Mouse (Mus musculus): ENCODE measurements around the gene Cpxm2.

Gene Cpxm2

DNA sequence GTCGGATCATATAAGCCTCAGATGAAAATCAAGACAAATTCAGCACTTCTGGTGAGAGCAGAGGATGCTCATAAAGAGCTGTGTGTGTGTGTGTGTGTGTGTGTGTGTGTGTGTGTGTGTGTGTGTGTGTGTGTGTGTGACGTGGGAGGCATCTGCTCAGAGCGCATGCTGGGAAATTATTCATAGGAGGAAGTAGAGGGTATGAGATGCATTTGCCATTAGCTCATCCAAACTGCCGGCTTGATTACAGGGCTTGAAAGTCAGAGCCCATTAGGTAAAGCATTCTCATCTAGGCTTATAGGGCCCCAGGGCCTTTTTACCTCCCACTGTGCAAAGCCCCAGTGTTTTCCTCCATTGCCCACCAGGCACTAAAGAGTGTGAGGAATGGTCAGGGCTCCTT, 107.9 kb downstream of the Cpxm2 start:
- peaks cover 2% of the 10 kb centered on the region; the same call in 1 of the 2 replicates for H3K9me3 ChIP-seq (ENCODE audit: low read length)
- H3K4me3 ChIP-seq (replicated peaks; ENCODE audit: low read length), result no peak overlapping the region
- no peaks in the 10 kb centered on the region for H3K36me3 ChIP-seq (ENCODE audit: insufficient read depth, low read length)
- TF ChIP-seq CTCF (conservative IDR thresholded peaks at IDR 0.05; ENCODE audit: low read length), result no peak
- TF ChIP-seq NANOG (IDR thresholded peaks at IDR 0.05; ENCODE audit: borderline replicate concordance, low read length), result no peak
- TF ChIP-seq POU5F1 (IDR thresholded peaks at IDR 0.05; ENCODE audit: borderline replicate concordance, low read length), result no peak
- H3K4me1 ChIP-seq (replicated peaks; ENCODE audit: low read depth, low read length), result no peaks in the 10 kb centered on the region
- H3K27me3 ChIP-seq (ENCODE audit: insufficient read depth, low read length), result no peaks in the 10 kb centered on the region; the same call in 1 of the 2 replicates

GRCm38 (mm10) chr7:132031940-132032531, 122.5 kb downstream of the Cpxm2 start:
- Histone ChIP-seq H3K4me1 (replicated peaks; ENCODE audit: low read depth, low read length) (peaks cover 3% of the 10 kb centered on the region; the same call in 1 of the 2 replicates), H3K9me3 (ENCODE audit: low read length) (peaks cover 9% of the 10 kb centered on the region; the same call in 1 of the 2 replicates), H3K27me3 (ENCODE audit: insufficient read depth, low read length) (peaks cover 28% of the 10 kb centered on the region), H3K4me3 (replicated peaks; ENCODE audit: low read length) (no peak overlapping the region), H3K36me3 (ENCODE audit: insufficient read depth, low read length) (no peaks in the 10 kb centered on the region)
- TF ChIP-seq NANOG (IDR thresholded peaks at IDR 0.05; ENCODE audit: borderline replicate concordance, low read length) (no peak), POU5F1 (IDR thresholded peaks at IDR 0.05; ENCODE audit: borderline replicate concordance, low read length) (no peak), CTCF (conservative IDR thresholded peaks at IDR 0.05; ENCODE audit: low read length) (no peak)

- no peak for TF ChIP-seq POU5F1 (IDR thresholded peaks at IDR 0.05; ENCODE audit: borderline replicate concordance, low read length)
- TF ChIP-seq CTCF (conservative IDR thresholded peaks at IDR 0.05; ENCODE audit: low read length), result no peak
- TF ChIP-seq NANOG (IDR thresholded peaks at IDR 0.05; ENCODE audit: borderline replicate concordance, low read length), result no peak
- Histone ChIP-seq H3K4me3 (replicated peaks; ENCODE audit: low read length) (no peak overlapping the region), H3K4me1 (replicated peaks; ENCODE audit: low read depth, low read length) (peaks cover 8% of the 10 kb centered on the region; the same call in 1 of the 2 replicates), H3K27me3 (ENCODE audit: insufficient read depth, low read length) (peaks cover 47% of the 10 kb centered on the region), H3K36me3 (ENCODE audit: insufficient read depth, low read length) (no peaks in the 10 kb centered on the region), H3K9me3 (ENCODE audit: low read length) (peaks cover 24% of the 10 kb centered on the region)
These were observed 127.9 kb downstream of the Cpxm2 start for GRCm38 (mm10) chr7:132026671-132027070.

DNA sequence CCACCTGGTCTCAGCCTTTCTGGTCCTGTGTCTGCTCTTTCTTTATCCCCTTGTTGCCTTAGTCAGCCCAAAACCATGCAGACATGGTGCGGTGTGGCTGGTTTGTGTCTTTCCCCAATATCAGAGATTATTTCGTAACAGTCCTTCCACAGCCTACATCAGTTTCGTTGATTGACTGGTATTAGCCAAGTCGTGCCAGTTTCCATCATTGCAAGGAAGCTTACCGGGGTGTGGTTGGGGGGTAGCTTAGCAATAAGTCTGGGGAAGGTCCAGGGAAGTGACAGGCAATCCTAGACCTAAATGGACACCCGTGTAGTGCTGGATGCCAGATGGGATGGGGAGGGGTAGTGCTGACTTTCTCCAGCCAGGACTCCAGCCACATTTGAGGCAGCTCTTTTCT, 128.9 kb downstream of the Cpxm2 start:
- H3K36me3 ChIP-seq (ENCODE audit: insufficient read depth, low read length), result no peaks in the 10 kb centered on the region
- peaks cover 33% of the 10 kb centered on the region for H3K9me3 ChIP-seq (ENCODE audit: low read length)
- no peak for TF ChIP-seq NANOG (IDR thresholded peaks at IDR 0.05; ENCODE audit: borderline replicate concordance, low read length)
- no peak for TF ChIP-seq CTCF (conservative IDR thresholded peaks at IDR 0.05; ENCODE audit: low read length)
- TF ChIP-seq POU5F1 (IDR thresholded peaks at IDR 0.05; ENCODE audit: borderline replicate concordance, low read length), result no peak
- H3K27me3 ChIP-seq (ENCODE audit: insufficient read depth, low read length), result peaks cover 57% of the 10 kb centered on the region
- H3K4me3 ChIP-seq (replicated peaks; ENCODE audit: low read length), result no peak overlapping the region
- peaks cover 8% of the 10 kb centered on the region; the same call in 1 of the 2 replicates for H3K4me1 ChIP-seq (replicated peaks; ENCODE audit: low read depth, low read length)

- Histone ChIP-seq H3K36me3 (ENCODE audit: insufficient read depth, low read length) (no peaks in the 10 kb centered on the region), H3K4me1 (replicated peaks; ENCODE audit: low read depth, low read length) (peaks cover 9% of the 10 kb centered on the region), H3K27me3 (ENCODE audit: insufficient read depth, low read length) (peaks cover 84% of the 10 kb centered on the region), H3K9me3 (ENCODE audit: low read length) (peaks cover 55% of the 10 kb centered on the region), H3K4me3 (replicated peaks; ENCODE audit: low read length) (no peak overlapping the region)
- TF ChIP-seq CTCF (conservative IDR thresholded peaks at IDR 0.05; ENCODE audit: low read length) (no peak), POU5F1 (IDR thresholded peaks at IDR 0.05; ENCODE audit: borderline replicate concordance, low read length) (no peak), NANOG (IDR thresholded peaks at IDR 0.05; ENCODE audit: borderline replicate concordance, low read length) (no peak)
These were observed 138.6 kb downstream of the Cpxm2 start for GRCm38 (mm10) chr7:132015933-132016332.

GRCm38 (mm10) chr7:132015193-132015592, 139.3 kb downstream of the Cpxm2 start:
- Histone ChIP-seq H3K4me3 (replicated peaks; ENCODE audit: low read length) (no peak overlapping the region), H3K27me3 (ENCODE audit: insufficient read depth, low read length) (peaks cover 85% of the 10 kb centered on the region), H3K36me3 (ENCODE audit: insufficient read depth, low read length) (no peaks in the 10 kb centered on the region), H3K4me1 (replicated peaks; ENCODE audit: low read depth, low read length) (peaks cover 9% of the 10 kb centered on the region), H3K9me3 (ENCODE audit: low read length) (peaks cover 49% of the 10 kb centered on the region)
- TF ChIP-seq NANOG (IDR thresholded peaks at IDR 0.05; ENCODE audit: borderline replicate concordance, low read length), result peak; percentile 72; the same call in 1 of the 2 replicates
- TF ChIP-seq CTCF (conservative IDR thresholded peaks at IDR 0.05; ENCODE audit: low read length), result no peak

DNA sequence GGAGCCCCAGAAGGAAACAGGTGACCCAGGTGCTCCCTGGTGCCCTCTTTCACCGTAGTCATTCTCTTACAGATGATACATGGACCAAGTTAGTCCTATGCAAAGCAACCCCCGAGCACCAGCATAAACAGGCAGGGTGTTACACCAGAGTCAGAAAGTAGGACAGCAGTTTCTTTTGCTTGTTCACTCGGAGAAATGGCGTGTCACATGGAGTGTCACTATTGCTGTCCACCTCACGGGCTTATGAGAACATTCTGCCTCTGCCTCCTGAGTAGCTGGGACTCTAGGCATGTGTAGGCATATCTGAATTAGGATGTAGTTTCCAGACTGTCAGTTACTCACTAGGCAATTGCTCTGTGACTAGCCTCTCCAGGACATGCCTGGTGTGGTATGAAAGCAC, 140.6 kb downstream of the Cpxm2 start:
- Histone ChIP-seq H3K36me3 (ENCODE audit: insufficient read depth, low read length) (no peaks in the 10 kb centered on the region), H3K4me3 (replicated peaks; ENCODE audit: low read length) (no peak overlapping the region), H3K4me1 (replicated peaks; ENCODE audit: low read depth, low read length) (peaks cover 9% of the 10 kb centered on the region), H3K9me3 (ENCODE audit: low read length) (peaks cover 39% of the 10 kb centered on the region), H3K27me3 (ENCODE audit: insufficient read depth, low read length) (peaks cover 85% of the 10 kb centered on the region)
- TF ChIP-seq NANOG (IDR thresholded peaks at IDR 0.05; ENCODE audit: borderline replicate concordance, low read length) (no peak), CTCF (conservative IDR thresholded peaks at IDR 0.05; ENCODE audit: low read length) (no peak), POU5F1 (IDR thresholded peaks at IDR 0.05; ENCODE audit: borderline replicate concordance, low read length) (no peak)

- Histone ChIP-seq H3K4me3 (replicated peaks; ENCODE audit: low read length) (no peak overlapping the region), H3K9me3 (ENCODE audit: low read length) (peaks cover 30% of the 10 kb centered on the region), H3K4me1 (replicated peaks; ENCODE audit: low read depth, low read length) (peaks cover 9% of the 10 kb centered on the region), H3K36me3 (ENCODE audit: insufficient read depth, low read length) (no peaks in the 10 kb centered on the region), H3K27me3 (ENCODE audit: insufficient read depth, low read length) (peaks cover 84% of the 10 kb centered on the region)
- no peak for TF ChIP-seq NANOG (IDR thresholded peaks at IDR 0.05; ENCODE audit: borderline replicate concordance, low read length)
- no peak for TF ChIP-seq CTCF (conservative IDR thresholded peaks at IDR 0.05; ENCODE audit: low read length)
- no peak for TF ChIP-seq POU5F1 (IDR thresholded peaks at IDR 0.05; ENCODE audit: borderline replicate concordance, low read length)
These were observed 141.4 kb downstream of the Cpxm2 start for GRCm38 (mm10) chr7:132012969-132013679.

All from E14TG2a.4 (cell line).